Mouse (Mus musculus) ovary, postnatal 10 days (tissue): ENCODE data around the gene Cacna2d1.

Source experiments
- DNase-seq: peaks from one replicate; pipeline ENCODE4 v3.0.0; 2022; ENCODE audit warnings: low spot score

The Cacna2d1 gene

DNA sequence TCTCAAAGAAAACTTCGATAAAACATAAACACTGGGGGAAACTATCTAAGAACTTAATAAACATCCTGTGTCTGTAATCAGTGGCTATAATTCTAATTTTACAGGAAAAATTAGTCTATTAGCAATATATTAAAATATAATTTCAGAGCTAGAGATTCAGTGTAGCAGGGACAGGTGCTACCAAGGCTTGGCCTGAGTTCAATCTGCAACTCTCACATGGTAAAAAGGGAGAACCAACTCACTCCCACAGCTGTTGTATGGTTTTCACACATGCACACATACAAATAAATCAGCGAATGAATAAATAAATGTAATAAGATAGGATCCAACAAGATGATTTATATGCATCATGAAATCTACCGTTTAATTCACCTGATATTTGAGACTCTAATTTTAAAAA is 484.0 kb downstream of the Cacna2d1 start:
- DNase-seq, result no peak
